Mouse (Mus musculus) heart, adult 2 months (tissue): Measurements from ENCODE around the gene Fat2.

Experiments
- CTCF ChIP-seq: fragments of 200-600 bp; IDR thresholded peaks from 2 replicates; pipeline ENCODE4 v1.8.1; 2022; ENCODE audit warnings: antibody characterized with exemption, mild to moderate bottlenecking, moderate library complexity
- POLR2A ChIP-seq: fragments of 200-500 bp; IDR thresholded peaks from 2 replicates; pipeline ENCODE4 v1.6.1; 2011; ENCODE audit warnings: mild to moderate bottlenecking, low read depth, low read length, control low read depth; ENCODE audit not compliant: insufficient read depth

DNA sequence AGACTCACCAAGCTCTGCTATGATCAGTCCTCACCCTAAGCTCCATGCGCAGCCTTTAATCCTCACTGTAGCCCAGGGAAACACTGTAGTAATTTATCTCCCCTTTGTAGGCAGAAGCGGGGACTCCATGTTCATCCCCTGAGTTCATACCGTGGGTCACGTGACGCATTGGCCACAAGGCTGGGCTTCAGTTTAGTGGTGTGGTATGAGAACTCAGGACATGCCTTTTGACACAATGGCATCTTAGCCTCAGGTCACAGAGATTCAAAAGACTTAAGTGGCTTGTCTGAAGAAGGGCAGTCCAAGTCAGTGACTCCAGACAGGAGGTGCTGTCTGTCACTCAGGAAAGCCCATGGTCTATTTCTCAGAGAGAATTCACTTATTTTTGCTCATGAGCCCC is 43.2 kb downstream of the Fat2 start:
- no peak for TF ChIP-seq POLR2A
- no peak for TF ChIP-seq CTCF
